Mouse (Mus musculus) lung, adult 2 months (tissue): ENCODE data around the gene Il9r.

ENCODE experiments used
- CTCF ChIP-seq: fragments of 200-500 bp; IDR thresholded peaks from 2 replicates; pipeline ENCODE4 v1.5.1; 2011; ENCODE audit warnings: mild to moderate bottlenecking, low read length, control low read depth; ENCODE audit not compliant: insufficient read depth
- POLR2A ChIP-seq: fragments of 200-500 bp; IDR thresholded peaks from 2 replicates; pipeline ENCODE4 v1.6.1; 2011; ENCODE audit warnings: low read depth, mild to moderate bottlenecking, control low read depth, low read length, borderline replicate concordance; ENCODE audit errors: extremely low read depth

GRCm38 (mm10) chr11:32226124-32226871 is 26.2 kb upstream of the Il9r start, which contains the start of gene Mpg:
- no peak for TF ChIP-seq CTCF
- TF ChIP-seq POLR2A, result peak; percentile 90
